Mouse (Mus musculus) myocyte (in vitro differentiated cells): ENCODE results near the gene Cacng2. TPM values are rescaled to one million over a fixed set of nuclear protein-coding genes. Genes with fewer than 3 reads are reported as not detected.

Experiments used
- H3K27me3 ChIP-seq: one replicate; pipeline ENCODE4 v1.6.1; 2011; ENCODE audit not compliant: control insufficient read depth, insufficient read depth, insufficient read length
- H3K36me3 ChIP-seq: one replicate; pipeline ENCODE4 v1.6.1; 2011; ENCODE audit not compliant: control insufficient read depth, insufficient read depth
- H3K4me2 ChIP-seq: one replicate; pipeline ENCODE4 v1.6.1; 2011; ENCODE audit warnings: low read depth, control low read depth
- H3K4me3 ChIP-seq: one replicate; pipeline ENCODE4 v1.5.1; 2011; ENCODE audit warnings: mild to moderate bottlenecking, control low read depth, moderate library complexity
- H3K79me2 ChIP-seq: one replicate; pipeline ENCODE4 v1.6.1; 2011; ENCODE audit not compliant: control insufficient read depth, insufficient read depth
- H3ac ChIP-seq: one replicate; pipeline ENCODE4 v1.6.1; 2011; ENCODE audit not compliant: control insufficient read depth, insufficient read length
- CEBPB ChIP-seq: IDR thresholded peaks from 2 replicates; pipeline ENCODE4 v1.6.1; 2011; ENCODE audit warnings: mild to moderate bottlenecking, moderate library complexity; ENCODE audit not compliant: poor library complexity, insufficient read depth, severe bottlenecking
- E2F4 ChIP-seq: IDR thresholded peaks from one replicate; pipeline ENCODE4 v1.6.1; 2011; ENCODE audit warnings: mild to moderate bottlenecking, control low read depth, moderate library complexity; ENCODE audit not compliant: insufficient read depth
- MAX ChIP-seq: IDR thresholded peaks from one replicate; pipeline ENCODE4 v1.6.1; 2011; ENCODE audit warnings: low read depth, mild to moderate bottlenecking, control low read depth
- MYOD1 ChIP-seq, 3 experiments: IDR thresholded peaks; one replicate each; pipeline ENCODE4 v1.6.1; 2011; ENCODE audit warnings: control low read depth in 2 of 3, low read depth in 2 of 3, mild to moderate bottlenecking in 2 of 3, moderate library complexity in 1 of 3; ENCODE audit not compliant: insufficient read length in 2 of 3, control insufficient read depth in 1 of 3
- MYOG ChIP-seq, 3 experiments: IDR thresholded peaks; one replicate each; pipeline ENCODE4 v1.6.1; 2011; ENCODE audit warnings: control low read depth in 2 of 3, low read depth in 2 of 3, mild to moderate bottlenecking in 2 of 3; ENCODE audit not compliant: insufficient read length in 2 of 3, control insufficient read depth in 1 of 3, insufficient read depth in 1 of 3
- POLR2A ChIP-seq: IDR thresholded peaks from one replicate; pipeline ENCODE4 v1.6.1; 2011; ENCODE audit warnings: low read depth, mild to moderate bottlenecking, control low read depth, moderate library complexity; ENCODE audit not compliant: insufficient read length
- POLR2AphosphoS2 ChIP-seq: IDR thresholded peaks from one replicate; pipeline ENCODE4 v1.6.1; 2011; ENCODE audit warnings: low read depth, control low read depth; ENCODE audit not compliant: insufficient read length
- REST ChIP-seq: IDR thresholded peaks from one replicate; pipeline ENCODE4 v1.6.1; 2011; ENCODE audit warnings: mild to moderate bottlenecking, control low read depth, moderate library complexity; ENCODE audit not compliant: insufficient read depth, insufficient read length
- SRF ChIP-seq: IDR thresholded peaks from one replicate; pipeline ENCODE4 v1.6.1; 2011; ENCODE audit warnings: low read depth; ENCODE audit not compliant: control insufficient read depth, insufficient read length
- TCF12 ChIP-seq: IDR thresholded peaks from one replicate; pipeline ENCODE4 v1.6.1; 2011; ENCODE audit warnings: mild to moderate bottlenecking, control low read depth; ENCODE audit not compliant: poor library complexity, insufficient read depth, severe bottlenecking
- TCF3 ChIP-seq: IDR thresholded peaks from one replicate; pipeline ENCODE4 v1.6.1; 2011; ENCODE audit warnings: low read depth, control low read depth; ENCODE audit not compliant: insufficient read length
- USF1 ChIP-seq: IDR thresholded peaks from one replicate; pipeline ENCODE4 v1.6.1; 2011; ENCODE audit warnings: low read depth, mild to moderate bottlenecking, control low read depth, moderate library complexity
- polyA plus RNA-seq: library from polyadenylated mRNA; unstranded; fragments of >200 nt; fragmentation: generic; extraction: Trizol; gene quantifications from one replicate; pipeline ENCODE4 v1.2.1, GENCODE M21; 2012; ENCODE audit warnings: missing spikeins

The Cacng2 gene
- polyA plus RNA-seq, 1 experiment = 0.04 TPM

DNA sequence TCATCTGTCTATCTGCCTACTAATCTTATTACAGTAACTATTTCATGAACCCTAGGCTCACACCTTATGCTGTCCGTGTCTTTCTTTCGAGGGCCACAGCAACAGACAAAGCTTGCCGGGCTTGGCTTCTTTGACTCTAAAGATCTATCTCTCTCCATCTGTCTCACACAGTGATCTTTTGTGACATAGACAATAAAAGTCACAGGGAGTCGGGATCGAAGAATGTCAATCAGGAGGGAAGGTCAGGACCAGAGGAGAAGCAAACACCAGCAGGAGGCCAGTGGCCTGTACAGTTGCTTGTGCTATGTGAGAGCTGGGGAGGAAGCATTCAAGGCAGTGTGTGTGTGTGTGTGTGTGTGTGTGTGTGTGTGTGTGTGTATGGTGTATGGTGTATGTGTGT lies 54.3 kb downstream of the Cacng2 start:
- H3K4me3 ChIP-seq = no peak overlapping the region
- no peaks in the 10 kb centered on the region for H3K79me2 ChIP-seq
- no peak overlapping the region for H3ac ChIP-seq
- H3K27me3 ChIP-seq = peaks cover 20% of the 10 kb centered on the region
- no peak for TF ChIP-seq USF1
- TF ChIP-seq E2F4 = no peak
- TF ChIP-seq SRF = no peak
- TF ChIP-seq REST = no peak
- TF ChIP-seq TCF3 = no peak
- no peak for TF ChIP-seq MAX
- no peak for TF ChIP-seq POLR2A
- TF ChIP-seq CEBPB = no peak
- no peak for TF ChIP-seq TCF12
- TF ChIP-seq MYOD1 (IDR thresholded peaks at IDR 0.05; ENCODE audit: control insufficient read depth in 1 of 3, insufficient read length in 2 of 3, low read depth in 2 of 3) = no peak
- TF ChIP-seq MYOG (IDR thresholded peaks at IDR 0.05; ENCODE audit: control insufficient read depth in 1 of 3, insufficient read depth in 1 of 3, insufficient read length in 2 of 3, low read depth in 2 of 3) = no peak
- TF ChIP-seq POLR2AphosphoS2 = no peak
- no peaks in the 10 kb centered on the region for H3K36me3 ChIP-seq
- no peak overlapping the region for H3K4me2 ChIP-seq

DNA sequence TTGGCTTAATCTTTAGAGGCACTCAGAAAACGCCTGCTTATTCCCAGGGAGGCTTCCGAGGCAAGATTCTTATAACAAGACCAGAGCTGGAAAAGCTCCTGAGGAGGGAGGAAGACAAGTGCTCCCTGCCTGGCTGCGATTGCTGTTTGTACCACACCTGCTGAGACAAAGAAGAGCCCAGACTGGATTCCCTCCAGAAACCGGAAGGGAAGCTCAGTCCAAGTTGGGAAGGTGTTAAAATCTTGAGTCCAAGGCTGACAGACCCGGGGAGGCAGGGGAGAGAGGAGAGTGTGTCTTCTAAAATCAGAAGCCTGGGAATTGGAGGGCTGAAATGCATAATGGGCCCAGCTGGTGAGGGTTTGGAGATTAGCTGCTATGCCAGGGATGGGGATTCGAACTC lies 55.5 kb downstream of the Cacng2 start:
- no peaks in the 10 kb centered on the region for H3K36me3 ChIP-seq
- no peak overlapping the region for H3K4me2 ChIP-seq
- H3ac ChIP-seq = no peak overlapping the region
- H3K79me2 ChIP-seq = no peaks in the 10 kb centered on the region
- no peak overlapping the region for H3K4me3 ChIP-seq
- H3K27me3 ChIP-seq = peaks cover 29% of the 10 kb centered on the region
- TF ChIP-seq TCF3 (no peak), POLR2A (no peak), POLR2AphosphoS2 (no peak), USF1 (no peak), CEBPB (no peak), MAX (no peak), MYOG (IDR thresholded peaks at IDR 0.05; ENCODE audit: control insufficient read depth in 1 of 3, insufficient read depth in 1 of 3, insufficient read length in 2 of 3, low read depth in 2 of 3) (no peak)

DNA sequence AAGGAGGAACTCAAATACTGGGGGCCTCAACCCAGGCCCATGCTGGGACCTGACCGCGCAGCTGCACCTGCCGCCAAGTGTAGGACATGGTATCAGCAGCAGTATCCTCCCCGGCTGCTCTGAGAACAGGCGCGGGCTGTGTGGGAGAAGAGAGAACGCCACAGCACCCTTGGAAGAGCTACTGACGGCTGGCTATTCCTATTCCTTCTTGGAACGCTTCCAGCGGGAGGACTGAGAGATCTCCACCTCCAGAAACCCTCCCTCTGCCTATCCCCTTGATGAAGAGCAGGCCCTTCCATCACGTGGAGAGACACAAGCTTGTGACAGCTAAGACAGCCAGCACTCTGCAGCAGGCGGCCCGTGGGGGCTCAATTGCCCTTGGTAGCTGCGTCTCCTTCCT lies 57.4 kb downstream of the Cacng2 start:
- Histone ChIP-seq H3K4me2 (no peak overlapping the region), H3K36me3 (no peaks in the 10 kb centered on the region), H3K79me2 (no peaks in the 10 kb centered on the region), H3K4me3 (no peak overlapping the region), H3ac (no peak overlapping the region), H3K27me3 (peaks cover 37% of the 10 kb centered on the region)
- TF ChIP-seq TCF12 (no peak), MAX (no peak), MYOD1 (IDR thresholded peaks at IDR 0.05; ENCODE audit: control insufficient read depth in 1 of 3, insufficient read length in 2 of 3, low read depth in 2 of 3) (no peak)

DNA sequence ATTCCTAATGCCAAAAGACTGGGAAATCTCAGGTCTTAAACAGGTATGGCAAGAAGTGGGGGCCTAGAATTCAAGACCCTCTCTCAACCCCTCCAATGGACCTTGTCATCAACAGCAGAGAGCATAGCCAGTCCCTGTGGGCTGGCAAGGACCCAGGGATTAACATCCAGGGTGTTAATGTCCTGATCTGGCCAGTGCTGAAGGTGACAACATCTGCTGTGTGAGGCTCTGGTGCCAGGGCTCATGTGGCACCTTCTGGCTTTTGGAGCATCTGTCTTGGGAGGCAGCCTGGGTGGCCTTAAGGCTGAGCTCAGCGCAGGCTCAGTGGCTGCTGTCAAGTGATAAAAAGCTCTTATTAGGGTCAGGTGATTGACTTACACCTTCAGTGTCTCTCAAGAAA lies 62.9 kb downstream of the Cacng2 start:
- no peaks in the 10 kb centered on the region for H3K79me2 ChIP-seq
- H3K4me2 ChIP-seq = no peak overlapping the region
- no peaks in the 10 kb centered on the region for H3K36me3 ChIP-seq
- H3ac ChIP-seq = no peak overlapping the region
- H3K4me3 ChIP-seq = no peak overlapping the region
- H3K27me3 ChIP-seq = peaks cover 34% of the 10 kb centered on the region
- no peak for TF ChIP-seq TCF3
- no peak for TF ChIP-seq SRF
- no peak for TF ChIP-seq POLR2AphosphoS2
- TF ChIP-seq REST = no peak
- no peak for TF ChIP-seq E2F4
- no peak for TF ChIP-seq MAX
- TF ChIP-seq POLR2A = no peak
- no peak for TF ChIP-seq MYOD1 (IDR thresholded peaks at IDR 0.05; ENCODE audit: control insufficient read depth in 1 of 3, insufficient read length in 2 of 3, low read depth in 2 of 3)

DNA sequence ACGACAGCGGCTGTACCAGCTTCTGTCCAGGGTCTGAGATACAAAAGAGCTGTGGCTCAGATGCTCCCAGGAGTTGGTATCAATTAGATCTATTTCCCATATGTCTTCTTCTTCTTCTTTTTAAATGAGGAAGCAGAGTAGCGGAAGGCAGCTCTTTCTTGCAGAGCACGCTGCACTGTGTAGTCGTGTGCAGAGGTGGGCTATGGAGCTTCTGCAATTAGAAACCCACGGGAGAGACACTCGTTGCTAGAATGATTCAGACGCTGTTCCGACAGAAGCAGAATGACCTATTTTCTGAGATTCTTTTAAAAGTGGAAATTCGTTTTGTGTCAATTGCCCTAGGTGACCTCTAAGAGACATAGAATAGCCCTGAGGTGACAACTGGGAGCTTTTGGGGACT lies 69.1 kb downstream of the Cacng2 start:
- H3K79me2 ChIP-seq = no peaks in the 10 kb centered on the region
- TF ChIP-seq TCF3 (no peak), MYOD1 (IDR thresholded peaks at IDR 0.05; ENCODE audit: control insufficient read depth in 1 of 3, insufficient read length in 2 of 3, low read depth in 2 of 3) (no peak)
- no peaks in the 10 kb centered on the region for H3K36me3 ChIP-seq
- H3K4me2 ChIP-seq = no peak overlapping the region
- H3K4me3 ChIP-seq = no peak overlapping the region
- no peak overlapping the region for H3ac ChIP-seq
- peaks cover 33% of the 10 kb centered on the region for H3K27me3 ChIP-seq

DNA sequence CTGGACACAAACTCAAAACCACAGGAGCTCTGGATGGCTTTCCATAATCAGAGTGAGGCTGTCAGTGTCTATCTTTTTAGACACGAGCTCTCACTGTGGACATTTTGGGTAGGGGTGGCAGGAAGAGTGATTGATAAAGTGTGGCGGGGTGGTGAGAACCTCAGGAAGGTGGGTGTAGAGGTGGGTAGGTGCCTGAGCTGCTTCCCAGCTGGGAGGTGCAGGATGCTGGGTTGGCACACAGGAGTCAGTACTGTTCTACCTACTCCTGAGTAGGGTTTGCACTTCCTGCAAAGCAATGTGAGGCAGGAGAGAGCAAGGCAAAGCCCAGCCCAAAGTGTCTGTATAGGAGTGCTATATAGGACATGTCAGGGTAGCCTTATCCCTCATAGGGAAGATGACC lies 69.9 kb downstream of the Cacng2 start:
- no peak overlapping the region for H3K4me2 ChIP-seq
- H3K4me3 ChIP-seq = no peak overlapping the region
- H3K27me3 ChIP-seq = peaks cover 40% of the 10 kb centered on the region
- TF ChIP-seq SRF (no peak), E2F4 (no peak), MYOG (IDR thresholded peaks at IDR 0.05; ENCODE audit: control insufficient read depth in 1 of 3, insufficient read depth in 1 of 3, insufficient read length in 2 of 3, low read depth in 2 of 3) (no peak), POLR2AphosphoS2 (no peak), TCF3 (no peak)
- H3K36me3 ChIP-seq = no peaks in the 10 kb centered on the region
- H3ac ChIP-seq = no peak overlapping the region
- no peaks in the 10 kb centered on the region for H3K79me2 ChIP-seq
